Mouse (Mus musculus) neural tube, embryonic 11.5 days (tissue): ENCODE data around the gene Itpa. TPM values are rescaled to one million over a fixed set of nuclear protein-coding genes. Genes with fewer than 3 reads are reported as not detected.
A peak's percentile ranks its signal among the peaks of the same experiment; 100 is the strongest.

Experiments
- ATAC-seq: fragments of 200-750 bp; cut with Nextera tagmentation; 2 replicates; pipeline ENCODE4 v1.8.0; 2017; ENCODE audit warnings: moderate number of reproducible peaks, mild to moderate bottlenecking, moderate TSS enrichment, moderate library complexity; ENCODE audit not compliant: insufficient read depth, low FRiP score, low TSS enrichment
- DNase-seq: peaks from one replicate; pipeline ENCODE4 v3.0.0-alpha.2; 2015; ENCODE audit warnings: low spot score
- H3K27ac ChIP-seq: fragments of 300-500 bp; sonication (generic); 2 replicates; pipeline ENCODE4 v1.5.1; 2014; ENCODE audit warnings: low read depth, mild to moderate bottlenecking, low read length
- H3K27me3 ChIP-seq: fragments of 300-500 bp; sonication (generic); 2 replicates; pipeline ENCODE4 v1.6.1; 2014; ENCODE audit warnings: mild to moderate bottlenecking, low read length, mixed read lengths; ENCODE audit not compliant: control insufficient read depth, insufficient read depth
- H3K36me3 ChIP-seq: fragments of 300-500 bp; sonication (generic); 2 replicates; pipeline ENCODE4 v1.6.1; 2014; ENCODE audit warnings: mild to moderate bottlenecking, low read length, moderate library complexity, mixed read lengths; ENCODE audit not compliant: control insufficient read depth, insufficient read depth
- H3K4me1 ChIP-seq: fragments of 300-500 bp; sonication (generic); 2 replicates; pipeline ENCODE4 v1.6.1; 2014; ENCODE audit warnings: low read length, mixed read lengths; ENCODE audit not compliant: control insufficient read depth, insufficient read depth
- H3K4me2 ChIP-seq: fragments of 300-500 bp; sonication (generic); 2 replicates; pipeline ENCODE4 v1.6.1; 2014; ENCODE audit warnings: low read depth, mild to moderate bottlenecking, moderate library complexity
- H3K4me3 ChIP-seq: fragments of 300-500 bp; sonication (generic); 2 replicates; pipeline ENCODE4 v1.5.1; 2014; ENCODE audit warnings: low read depth, low read length
- H3K9ac ChIP-seq: fragments of 300-500 bp; sonication (generic); 2 replicates; pipeline ENCODE4 v1.6.1; 2014; ENCODE audit warnings: mild to moderate bottlenecking, low read length
- H3K9me3 ChIP-seq: fragments of 300-500 bp; sonication (generic); 2 replicates; pipeline ENCODE4 v1.6.1; 2016; ENCODE audit warnings: low read length; ENCODE audit not compliant: control insufficient read depth
- WGBS: fragments of 180-500 bp; shearing (Covaris S2); extraction: QIAGEN DNeasy Blood & Tissue Kit; methylation state at CpG from one replicate; pipeline ENCODE4 v1.1.7; 2014; 5-methylcytosine and 5-hydroxymethylcytosine counted together
- polyA plus RNA-seq: library from polyadenylated mRNA; unstranded; fragments of >200 nt; fragmentation: Nextera tagmentation; extraction: Ambion mirVana; gene quantifications from 2 replicates; pipeline ENCODE4 v1.2.1, GENCODE M21; 2014

Gene Itpa
- polyA plus RNA-seq, 1 experiment from 2014 or later = 144 TPM

GRCm38 (mm10) chr2:130697821-130698266, 30.4 kb downstream of the Itpa start:
- Histone ChIP-seq H3K4me2 (peak overlapping the region; percentile 99), H3K9ac (no peak overlapping the region), H3K27me3 (peaks cover 35% of the 10 kb centered on the region), H3K36me3 (no peaks in the 10 kb centered on the region), H3K27ac (no peak overlapping the region), H3K4me3 (peak overlapping the region; percentile 50), H3K9me3 (no peaks in the 10 kb centered on the region), H3K4me1 (peaks cover 7% of the 10 kb centered on the region)
- 2% methylated on average over 14 of the region's 14 CpGs for WGBS
- DNase-seq (peak; percentile 31), ATAC-seq (peak; percentile 53; the same call in 1 of the 2 replicates)

- DNase-seq = no peak
- H3K4me1 ChIP-seq = no peaks in the 10 kb centered on the region
- no peak overlapping the region for H3K4me2 ChIP-seq
- H3K27me3 ChIP-seq = no peaks in the 10 kb centered on the region
- H3K9ac ChIP-seq = no peak overlapping the region
- no peak overlapping the region for H3K4me3 ChIP-seq
- WGBS = 69% methylated on average over 9 of the region's 9 CpGs
- H3K27ac ChIP-seq = no peak overlapping the region
- ATAC-seq = no peak
- no peaks in the 10 kb centered on the region for H3K9me3 ChIP-seq
- no peaks in the 10 kb centered on the region for H3K36me3 ChIP-seq
Observed at GRCm38 (mm10) chr2:130704040-130705001, 36.9 kb downstream of the Itpa start.

- Histone ChIP-seq H3K4me2 (no peak overlapping the region), H3K4me1 (no peaks in the 10 kb centered on the region), H3K9me3 (no peaks in the 10 kb centered on the region), H3K27ac (no peak overlapping the region), H3K27me3 (no peaks in the 10 kb centered on the region), H3K36me3 (no peaks in the 10 kb centered on the region), H3K4me3 (no peak overlapping the region), H3K9ac (no peak overlapping the region)
- 75% methylated on average over 6 of the region's 6 CpGs for WGBS
- ATAC-seq = no peak
- DNase-seq = no peak
Observed at GRCm38 (mm10) chr2:130705178-130705577, 37.8 kb downstream of the Itpa start.

GRCm38 (mm10) chr2:130706602-130707001, 39.2 kb downstream of the Itpa start:
- Histone ChIP-seq H3K36me3 (no peaks in the 10 kb centered on the region; the same call in 1 of the 2 replicates), H3K9ac (no peak overlapping the region), H3K4me3 (no peak overlapping the region), H3K4me1 (no peaks in the 10 kb centered on the region), H3K27ac (no peak overlapping the region), H3K4me2 (no peak overlapping the region), H3K9me3 (no peaks in the 10 kb centered on the region), H3K27me3 (no peaks in the 10 kb centered on the region)
- WGBS = 69% methylated on average over 4 of the region's 4 CpGs
- no peak for ATAC-seq
- no peak for DNase-seq

- Histone ChIP-seq H3K4me3 (no peak overlapping the region), H3K4me2 (no peak overlapping the region), H3K27ac (no peak overlapping the region), H3K9me3 (no peaks in the 10 kb centered on the region), H3K36me3 (no peaks in the 10 kb centered on the region; the same call in 1 of the 2 replicates), H3K4me1 (no peaks in the 10 kb centered on the region), H3K27me3 (no peaks in the 10 kb centered on the region), H3K9ac (no peak overlapping the region)
- ATAC-seq (no peak), DNase-seq (no peak)
- WGBS = 73% methylated on average over 10 of the region's 10 CpGs
Observed at GRCm38 (mm10) chr2:130707057-130707456, 39.6 kb downstream of the Itpa start.

GRCm38 (mm10) chr2:130717951-130718350, 50.5 kb downstream of the Itpa start:
- Histone ChIP-seq H3K27ac (no peak overlapping the region), H3K4me3 (no peak overlapping the region), H3K36me3 (peaks cover 7% of the 10 kb centered on the region; the same call in 1 of the 2 replicates), H3K9me3 (no peaks in the 10 kb centered on the region), H3K9ac (no peak overlapping the region), H3K27me3 (no peaks in the 10 kb centered on the region), H3K4me1 (no peaks in the 10 kb centered on the region), H3K4me2 (no peak overlapping the region)
- no peak for DNase-seq
- ATAC-seq = no peak
- 76% methylated on average over 6 of the region's 6 CpGs for WGBS

- Histone ChIP-seq H3K9ac (no peak overlapping the region), H3K4me3 (no peak overlapping the region), H3K36me3 (peaks cover 10% of the 10 kb centered on the region), H3K4me2 (no peak overlapping the region), H3K27ac (no peak overlapping the region), H3K27me3 (no peaks in the 10 kb centered on the region), H3K9me3 (no peaks in the 10 kb centered on the region), H3K4me1 (no peaks in the 10 kb centered on the region)
- ATAC-seq = no peak
- no peak for DNase-seq
- WGBS = 87% methylated on average over 4 of the region's 4 CpGs
Observed at GRCm38 (mm10) chr2:130724369-130724768, 57.0 kb downstream of the Itpa start.

- ATAC-seq (no peak), DNase-seq (no peak)
- 93% methylated on average over 1 of the region's 1 CpGs for WGBS
- Histone ChIP-seq H3K27me3 (no peaks in the 10 kb centered on the region), H3K27ac (no peak overlapping the region), H3K4me3 (no peak overlapping the region), H3K4me1 (no peaks in the 10 kb centered on the region), H3K4me2 (no peak overlapping the region), H3K9ac (no peak overlapping the region), H3K36me3 (peaks cover 18% of the 10 kb centered on the region), H3K9me3 (no peaks in the 10 kb centered on the region)
Observed at GRCm38 (mm10) chr2:130727752-130728151, 60.3 kb downstream of the Itpa start.
